Mouse (Mus musculus): ENCODE results near the gene Dennd4b.
"Not testable (repeated sequence)": the region's sequence is repeated elsewhere in the genome, so short reads cannot be mapped to it uniquely, and the experiment has no call there.

Dennd4b gene

DNA sequence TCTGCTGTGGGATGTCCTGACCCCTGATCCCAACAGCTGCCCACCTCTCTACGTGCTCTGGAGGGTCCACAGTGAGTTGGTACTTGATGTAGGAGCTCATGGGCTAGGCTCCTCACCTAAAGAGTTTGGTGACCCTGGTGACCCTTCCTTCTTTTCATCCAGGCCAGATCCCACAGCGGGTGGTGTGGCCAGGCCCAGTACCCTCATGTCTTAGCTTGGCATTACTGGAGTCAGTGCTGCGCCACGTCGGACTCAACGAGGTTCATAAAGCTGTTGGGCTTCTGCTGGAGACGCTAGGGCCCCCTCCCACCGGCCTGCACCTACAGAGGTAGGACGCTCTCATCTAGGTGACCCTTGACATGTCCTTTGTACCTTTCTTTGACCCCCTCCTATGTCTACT is 14.2 kb downstream of the Dennd4b start:
- DNase-seq (ENCODE audit: low read depth), result no peak

DNA sequence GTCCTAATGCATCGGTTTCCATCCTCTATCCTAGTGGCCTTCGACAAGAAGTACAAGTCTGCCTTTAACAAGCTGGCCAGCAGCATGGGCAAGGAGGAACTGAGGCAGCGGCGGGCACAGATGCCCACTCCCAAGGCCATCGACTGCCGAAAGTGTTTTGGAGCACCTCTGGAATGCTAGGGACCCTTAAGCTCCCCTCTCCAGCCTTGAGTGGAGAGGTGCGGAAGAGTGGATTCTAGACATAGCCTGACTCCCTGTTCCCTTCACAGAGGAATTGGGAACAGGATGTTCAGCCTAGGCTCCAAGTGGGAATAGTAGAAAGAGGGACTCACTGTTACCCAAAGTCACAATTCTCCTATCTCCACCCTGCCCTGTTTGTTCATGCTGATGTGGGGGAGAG is 14.8 kb downstream of the Dennd4b start:
- no peak for DNase-seq (ENCODE audit: low read depth)

DNA sequence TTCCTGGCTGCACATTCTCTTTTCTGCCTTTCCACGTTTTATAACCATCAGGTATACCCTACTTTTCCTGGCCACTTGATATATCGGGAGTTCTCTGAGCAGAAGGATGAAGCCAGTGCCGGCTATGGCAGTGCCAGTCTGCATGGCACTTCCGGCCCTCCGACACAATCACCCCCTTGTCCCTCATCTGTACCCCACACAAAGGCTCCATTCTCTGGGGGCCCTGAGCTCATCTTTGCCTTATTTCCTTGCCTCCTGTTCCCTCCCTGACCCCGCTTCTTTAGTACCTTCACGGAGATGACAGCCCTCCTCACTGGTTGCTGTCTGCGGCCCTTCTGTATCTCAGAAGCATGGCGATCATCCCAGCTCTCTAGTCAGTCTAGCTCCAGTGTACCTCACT is 15.7 kb downstream of the Dennd4b start:
- DNase-seq (ENCODE audit: low read depth), result no peak

DNA sequence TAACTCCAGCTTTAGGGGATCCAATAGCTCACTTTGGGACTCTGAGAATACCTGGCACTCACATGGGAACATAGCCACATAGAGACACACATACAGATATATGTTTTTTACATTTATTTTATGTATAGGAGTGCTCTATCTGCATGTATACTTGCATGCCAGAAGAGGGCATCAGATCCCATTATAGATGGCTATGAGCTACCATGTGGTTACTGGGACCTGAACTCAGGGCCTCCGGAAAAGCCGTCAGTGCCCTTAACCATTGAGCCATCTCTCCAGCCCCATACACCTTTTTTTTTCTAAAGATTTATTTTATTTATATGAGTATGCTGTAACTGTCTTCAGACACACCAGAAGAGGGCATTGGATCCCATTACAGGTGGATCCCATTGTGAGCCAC is 19.2 kb downstream of the Dennd4b start:
- DNase-seq (ENCODE audit: low read depth), result no peak

DNA sequence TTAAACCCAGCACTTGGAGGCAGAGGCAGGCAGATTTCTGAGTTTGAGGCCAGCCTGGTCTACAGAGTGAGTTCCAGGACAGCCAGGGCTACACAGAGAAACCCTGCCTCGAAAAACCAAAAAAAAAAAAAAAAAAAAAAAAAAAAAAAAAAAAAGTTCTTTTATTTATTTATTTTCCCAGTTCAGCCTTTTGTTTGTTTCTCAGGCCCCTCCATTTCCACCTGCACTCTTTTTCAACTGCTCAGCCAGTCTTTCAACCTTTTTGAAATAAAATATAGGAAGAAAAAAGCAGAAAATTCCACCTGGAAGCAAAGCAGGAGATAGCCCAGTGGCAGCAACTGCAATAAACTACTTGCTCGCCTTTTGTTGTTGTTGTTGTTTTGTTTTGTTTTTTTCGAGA is 24.4 kb downstream of the Dennd4b start:
- not testable (repeated sequence) for DNase-seq (ENCODE audit: low read depth)

DNA sequence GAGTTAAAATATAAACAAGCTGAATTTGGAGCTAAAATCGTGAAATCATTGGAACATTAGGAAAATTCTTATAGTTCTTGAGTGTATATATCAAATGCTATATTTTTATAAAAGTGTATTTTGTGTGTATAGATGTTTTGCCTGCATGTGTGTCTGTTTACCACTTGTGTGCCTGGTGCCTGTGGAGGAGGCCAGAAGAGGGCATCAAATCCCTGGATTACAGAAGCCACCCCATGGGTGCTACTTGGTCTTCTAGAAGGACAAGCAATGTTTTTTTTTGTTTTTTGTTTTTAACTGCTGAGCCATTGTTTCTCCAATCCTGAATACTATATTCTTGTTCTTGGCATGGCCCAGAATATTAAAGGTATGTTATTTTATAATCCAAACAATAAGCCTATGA is 25.6 kb downstream of the Dennd4b start:
- no peak for DNase-seq (ENCODE audit: low read depth)

DNA sequence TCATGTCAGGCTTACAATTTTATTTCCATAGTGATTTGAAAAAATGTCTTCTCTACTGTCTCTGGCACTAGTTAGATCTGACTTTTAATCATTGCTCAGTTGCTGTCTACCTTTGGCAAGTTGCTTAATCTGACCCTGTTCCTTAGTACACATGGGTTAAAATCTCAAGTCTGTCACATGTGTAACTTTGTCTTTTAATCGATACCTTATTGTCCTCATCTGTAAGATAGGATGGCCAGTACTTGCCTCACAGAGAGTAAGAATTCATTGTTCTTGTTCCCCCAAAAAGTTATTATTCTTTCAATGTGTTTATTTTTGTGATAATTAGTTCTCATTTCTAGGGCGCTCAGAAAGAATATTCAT is 27.0 kb downstream of the Dennd4b start:
- DNase-seq (ENCODE audit: low read depth), result peak; percentile 24

DNA sequence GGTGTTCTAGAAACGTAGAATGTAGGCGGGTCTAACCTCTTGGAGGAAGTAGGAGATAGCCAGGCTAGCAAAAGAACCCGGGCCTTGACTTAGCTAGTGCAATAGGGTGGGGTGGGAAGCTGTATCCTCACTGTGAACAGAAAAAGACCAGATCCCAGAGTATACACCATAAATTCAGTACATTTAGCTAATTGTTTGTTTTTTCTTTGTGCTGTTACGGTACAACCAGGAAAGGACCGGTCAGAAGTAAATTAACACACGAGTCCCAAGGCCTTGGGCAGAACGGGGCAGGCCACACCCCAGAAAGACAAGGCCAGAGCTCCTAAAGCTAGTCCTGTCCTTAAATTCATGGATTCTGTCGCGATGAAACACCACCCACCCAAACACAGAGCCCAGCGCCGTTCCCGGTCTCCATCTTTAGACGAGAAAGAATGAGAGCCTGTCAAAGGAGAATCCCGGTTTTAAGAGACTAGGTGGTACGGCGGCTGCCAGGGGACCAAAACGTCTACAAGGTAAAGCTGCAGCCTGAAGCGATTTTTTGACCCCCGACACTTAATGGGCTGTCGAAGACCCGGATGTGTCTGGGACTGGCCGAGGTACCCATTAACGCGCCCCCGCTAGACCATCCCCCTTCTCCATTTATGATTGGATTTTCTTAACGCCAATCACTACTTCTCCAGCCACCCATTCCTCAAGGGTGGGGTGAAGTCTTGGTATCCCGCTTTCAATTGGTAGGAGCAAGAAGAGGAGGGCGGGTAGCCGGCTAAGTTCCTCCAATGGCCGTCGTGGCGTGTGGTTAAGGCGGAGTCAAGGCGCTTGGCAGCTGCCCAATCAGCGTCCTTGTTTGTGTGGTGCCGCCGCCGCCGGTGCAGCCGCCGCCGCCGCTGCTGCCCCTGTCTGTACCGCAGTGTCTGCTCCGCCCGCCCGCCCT is 27.6 kb downstream of the Dennd4b start, which contains the start of gene Gatad2b:
TSS of gene Gatad2b (plus strand) at position 834 of the 931 bp plus-strand sequence.
- DNase-seq (ENCODE audit: low read depth), result peak; percentile 99

DNA sequence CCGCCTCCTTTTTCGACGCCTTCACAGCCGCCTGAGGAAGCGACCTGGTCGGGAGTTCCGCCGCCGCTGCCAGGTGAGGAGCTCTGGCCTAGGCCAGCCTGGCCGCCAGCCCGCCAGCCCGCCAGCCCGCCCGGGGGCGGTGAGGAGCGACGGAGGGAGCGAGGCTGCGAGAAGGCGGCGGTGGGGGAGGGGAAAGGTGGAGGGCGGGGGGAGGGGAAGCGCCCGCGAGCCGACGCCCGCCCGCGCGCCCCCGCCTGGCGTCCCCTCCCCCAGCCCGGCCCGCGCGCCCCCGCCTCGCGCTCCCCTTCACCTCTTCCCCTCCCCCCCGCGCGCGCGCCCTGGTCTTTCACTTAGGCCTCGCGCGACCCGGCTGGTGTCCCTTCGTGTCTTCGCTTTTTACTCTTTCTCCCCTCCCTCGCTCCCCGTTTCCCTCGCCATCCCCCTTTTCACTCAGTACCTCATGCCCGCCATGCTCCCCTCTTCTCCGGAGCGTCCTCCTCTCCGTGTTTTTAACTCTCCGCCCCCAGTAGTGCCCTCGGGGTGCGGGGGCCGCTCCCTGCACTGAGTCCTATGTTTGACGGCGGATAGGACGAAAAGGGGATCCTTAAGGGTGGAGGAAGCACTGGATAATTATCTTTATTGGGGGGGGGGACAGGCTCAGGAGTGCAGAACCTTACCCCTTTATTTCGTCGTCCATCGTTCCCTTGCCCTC is 28.5 kb downstream of the Dennd4b start:
- peak; percentile 66 for DNase-seq (ENCODE audit: low read depth)

DNA sequence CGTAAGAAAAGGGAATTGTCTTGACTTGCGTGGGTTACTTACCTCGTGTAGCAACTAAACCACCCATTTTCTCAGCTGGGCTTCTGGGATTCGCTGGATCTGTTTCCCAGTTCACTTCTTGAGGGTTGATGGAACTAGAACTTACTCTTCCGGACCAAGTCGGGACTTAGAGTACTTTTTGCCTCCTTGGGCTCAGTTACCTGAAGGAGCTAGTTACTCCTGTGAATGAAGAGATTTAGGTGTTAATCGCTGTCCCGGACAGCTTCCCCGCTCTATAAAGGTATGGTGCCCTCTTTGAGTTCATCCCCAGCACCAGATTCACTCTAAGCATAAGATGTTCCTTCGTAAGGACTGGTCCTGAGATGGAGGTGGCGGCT is 29.1 kb downstream of the Dennd4b start:
- DNase-seq (ENCODE audit: low read depth), result peak; percentile 42

DNA sequence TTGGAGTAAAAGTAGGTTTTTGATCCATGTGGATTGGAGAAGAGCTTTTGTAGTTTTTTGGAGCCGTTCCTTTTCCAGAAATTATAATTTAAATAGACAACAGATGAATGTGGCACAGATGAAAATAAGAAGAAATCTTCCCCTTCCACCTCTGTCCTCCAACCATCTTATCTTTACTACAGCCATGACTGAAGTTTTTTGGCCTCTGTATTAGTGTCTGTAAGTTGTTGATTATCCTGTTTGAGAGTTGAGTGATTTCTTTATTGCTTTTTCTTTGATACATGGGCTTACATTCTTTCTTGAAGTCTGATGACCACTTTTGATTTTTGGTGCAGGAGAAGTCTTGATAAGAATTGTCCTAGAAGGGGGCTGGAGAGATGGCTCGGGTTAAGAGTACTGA is 29.7 kb downstream of the Dennd4b start:
- no peak for DNase-seq (ENCODE audit: low read depth)

DNA sequence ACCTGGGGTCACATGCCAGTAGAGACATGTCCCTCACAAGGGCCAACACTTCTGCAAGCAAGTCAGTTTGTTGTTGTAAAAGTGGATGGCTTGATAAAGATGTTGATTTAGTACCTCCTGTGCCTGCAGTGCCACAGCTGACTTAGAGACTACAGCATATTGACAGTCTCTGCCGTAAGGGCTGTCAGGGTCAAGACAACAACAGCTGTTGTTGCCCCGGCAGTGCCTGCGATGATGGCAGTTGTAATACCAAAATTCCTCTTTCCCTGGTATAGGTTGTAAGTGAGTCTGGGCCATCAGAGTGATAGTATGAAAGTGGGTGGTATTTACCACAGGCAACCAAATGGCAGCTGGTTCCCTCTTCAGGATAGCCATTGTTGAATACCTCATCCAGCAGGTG is 40.8 kb downstream of the Dennd4b start:
- no peak for DNase-seq (ENCODE audit: low read depth)

DNA sequence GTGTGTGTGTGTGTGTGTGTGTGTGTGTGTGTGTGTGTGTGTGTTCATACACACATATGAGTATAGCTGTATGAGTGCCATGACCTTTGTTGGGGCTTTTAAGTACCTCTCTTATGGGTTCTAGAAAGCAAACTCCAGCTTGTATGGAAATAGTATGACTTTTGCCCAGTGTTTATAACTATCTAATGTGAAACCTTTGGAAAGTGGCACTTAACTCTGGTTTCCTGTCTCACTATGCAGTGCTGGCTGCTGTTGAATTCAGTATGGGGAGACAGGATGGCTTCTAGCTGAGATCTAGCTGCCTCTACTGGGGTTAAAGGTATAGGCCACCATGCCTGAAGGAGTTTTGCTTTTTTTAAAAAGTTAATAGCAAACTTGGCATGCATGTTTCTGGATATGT is 44.6 kb downstream of the Dennd4b start:
- peak; percentile 65 for DNase-seq (ENCODE audit: low read depth)

DNA sequence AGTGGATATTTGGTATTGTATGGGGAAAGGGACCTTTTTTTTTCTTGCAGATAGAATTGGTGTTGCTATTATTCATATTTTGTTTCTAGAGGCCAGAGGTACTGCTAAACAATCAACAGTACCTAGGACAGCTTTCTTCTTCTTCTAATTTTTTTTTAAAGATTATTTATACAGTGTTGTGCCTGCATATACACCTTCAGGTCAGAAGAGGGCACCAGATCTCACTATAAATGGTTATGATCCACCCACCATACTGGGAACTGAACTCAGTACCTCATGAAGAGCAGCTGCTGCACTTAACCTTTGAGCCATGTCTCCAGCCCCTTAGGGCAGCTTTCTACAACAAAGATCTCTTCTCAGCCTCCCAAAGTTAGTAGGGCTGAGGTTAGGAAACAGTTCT is 48.4 kb downstream of the Dennd4b start:
- DNase-seq (ENCODE audit: low read depth), result peak; percentile 68

DNA sequence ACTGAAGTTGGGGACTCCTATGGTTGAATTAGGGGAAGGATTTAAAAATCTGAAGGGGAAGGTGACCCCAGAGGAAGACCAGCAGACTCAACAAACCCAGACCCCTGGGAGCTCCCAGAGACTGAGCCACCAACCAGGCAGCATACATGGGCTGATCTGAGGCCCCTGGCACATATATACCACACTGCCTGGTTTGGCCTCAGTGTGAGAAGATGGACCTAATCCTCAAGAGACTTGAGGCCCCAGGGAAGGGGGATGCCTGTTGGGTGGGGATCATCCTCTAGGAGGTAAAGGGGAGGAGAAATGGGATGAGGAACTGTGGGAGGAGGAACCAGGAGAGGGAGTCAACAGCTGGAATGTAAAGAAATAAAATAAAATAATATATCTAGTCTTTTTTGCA is 49.3 kb downstream of the Dennd4b start:
- no peak for DNase-seq (ENCODE audit: low read depth)

DNA sequence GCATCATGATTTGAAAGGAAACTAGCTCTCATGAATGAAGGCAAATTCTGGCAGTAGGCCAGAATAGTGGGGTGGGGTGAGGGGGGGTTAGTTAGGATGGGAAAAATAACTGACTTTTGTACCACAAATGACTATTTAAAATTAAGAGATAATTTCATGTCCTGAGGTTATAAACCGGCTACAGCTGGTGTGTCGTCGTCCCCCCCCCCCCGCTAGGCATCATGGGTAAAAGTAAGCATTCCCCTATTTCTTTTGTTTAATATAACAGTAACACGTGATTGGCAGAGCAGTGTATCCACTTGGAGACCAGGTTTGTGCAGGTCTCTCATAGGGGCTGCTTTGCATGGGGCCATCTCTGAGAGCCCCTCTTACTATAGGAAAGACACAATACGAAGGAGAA is 57.3 kb downstream of the Dennd4b start:
- peak; percentile 44 for DNase-seq (ENCODE audit: low read depth)

DNA sequence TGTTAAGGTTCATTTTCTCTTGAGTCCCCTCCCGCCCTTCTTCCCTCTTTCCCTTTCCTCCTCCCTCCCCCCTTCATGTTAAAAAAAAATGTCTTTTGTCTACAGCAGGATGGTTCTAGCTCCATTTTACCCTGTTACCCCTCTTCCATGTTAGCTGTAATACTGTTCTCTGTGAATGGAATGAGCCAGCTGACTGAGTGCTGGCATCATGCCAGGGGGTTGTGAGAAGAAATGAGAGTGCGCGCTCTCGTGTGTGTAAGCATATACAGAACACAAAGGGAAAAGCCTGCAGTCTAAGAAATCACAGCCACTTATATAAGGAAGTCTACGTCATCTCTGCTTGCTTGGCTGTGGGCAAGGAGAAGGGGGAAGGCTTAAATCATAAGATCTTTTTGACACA is 58.1 kb downstream of the Dennd4b start:
- peak; percentile 84 for DNase-seq (ENCODE audit: low read depth)

Measured in naive thymus-derived CD4-positive, alpha-beta T cell, adult 2 months (primary cell).